Mouse (Mus musculus): Measurements from ENCODE around the gene Sowahd. TPM values are rescaled to one million over a fixed set of nuclear protein-coding genes. Genes with fewer than 3 reads are reported as not detected.
"Not testable (repeated sequence)": the region's sequence is repeated elsewhere in the genome, so short reads cannot be mapped to it uniquely, and the experiment has no call there.

Sowahd gene
- polyA plus RNA-seq, 1 experiment, result not detected

GRCm38 (mm10) chrX:37063902-37064301 lies 15.3 kb downstream of the Sowahd start:
- H3K27ac ChIP-seq (ENCODE audit: insufficient read depth, low read depth, low read length), result no peak overlapping the region
- H3K4me1 ChIP-seq (ENCODE audit: control insufficient read depth, insufficient read depth, low read length), result peaks cover 5% of the 10 kb centered on the region; the same call in 1 of the 2 replicates
- TF ChIP-seq POLR2A (IDR thresholded peaks at IDR 0.05; ENCODE audit: borderline replicate concordance, low read depth, low read length), result no peak
- TF ChIP-seq CTCF (IDR thresholded peaks at IDR 0.05; ENCODE audit: low read depth, low read length), result no peak
- H3K4me3 ChIP-seq (ENCODE audit: insufficient read depth, low read length), result no peak overlapping the region

DNA sequence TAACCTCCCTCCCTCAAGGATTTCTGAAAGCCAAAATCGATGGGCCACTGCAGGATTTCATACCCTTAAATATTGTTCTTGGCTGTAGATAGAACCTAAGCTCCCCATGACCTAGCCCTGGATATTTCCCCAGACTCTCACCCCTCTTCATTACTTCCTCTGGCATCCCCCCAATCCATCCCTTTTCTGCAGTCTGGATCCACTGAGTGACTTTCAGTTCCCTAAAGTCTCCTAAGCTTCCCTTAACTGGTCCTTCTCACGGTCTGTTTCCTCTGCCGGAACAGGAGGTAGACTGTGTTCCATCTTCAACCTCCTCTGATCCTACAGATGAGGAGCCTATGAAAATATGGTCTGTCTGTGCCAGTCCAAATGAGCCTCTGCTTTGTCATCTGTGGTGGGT lies 18.7 kb downstream of the Sowahd start:
- Histone ChIP-seq H3K4me1 (ENCODE audit: control insufficient read depth, insufficient read depth, low read length) (peaks cover 9% of the 10 kb centered on the region), H3K4me3 (ENCODE audit: insufficient read depth, low read length) (no peak overlapping the region), H3K27ac (ENCODE audit: insufficient read depth, low read depth, low read length) (no peak overlapping the region)
- no peak for TF ChIP-seq CTCF (IDR thresholded peaks at IDR 0.05; ENCODE audit: low read depth, low read length)
- TF ChIP-seq POLR2A (IDR thresholded peaks at IDR 0.05; ENCODE audit: borderline replicate concordance, low read depth, low read length), result no peak

DNA sequence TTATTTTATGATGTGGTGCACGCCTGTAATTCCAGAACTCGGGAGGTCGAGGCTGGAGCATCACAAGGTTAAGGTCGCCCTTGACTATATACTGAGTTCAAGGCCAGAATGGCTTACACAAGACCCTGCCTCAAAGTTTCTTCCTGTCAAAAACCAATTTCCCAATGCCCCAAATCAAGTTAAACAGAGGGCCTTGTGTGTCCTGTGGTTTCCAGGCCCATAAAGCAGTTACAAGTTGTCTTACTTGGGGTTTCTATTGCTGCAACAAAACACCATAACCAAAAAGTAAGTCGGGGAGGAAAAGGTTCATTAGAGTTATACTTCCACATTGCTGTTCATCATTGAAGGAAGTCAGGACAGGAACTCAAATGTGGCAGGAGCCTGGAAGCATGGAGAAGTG lies 20.1 kb downstream of the Sowahd start:
- no peak overlapping the region for H3K4me3 ChIP-seq (ENCODE audit: insufficient read depth, low read length)
- no peak overlapping the region for H3K27ac ChIP-seq (ENCODE audit: insufficient read depth, low read depth, low read length)
- TF ChIP-seq POLR2A (IDR thresholded peaks at IDR 0.05; ENCODE audit: borderline replicate concordance, low read depth, low read length) (no peak), CTCF (IDR thresholded peaks at IDR 0.05; ENCODE audit: low read depth, low read length) (no peak)
- peaks cover 9% of the 10 kb centered on the region for H3K4me1 ChIP-seq (ENCODE audit: control insufficient read depth, insufficient read depth, low read length)

GRCm38 (mm10) chrX:37074262-37074892 lies 25.7 kb downstream of the Sowahd start:
- no peak overlapping the region for H3K27ac ChIP-seq (ENCODE audit: insufficient read depth, low read depth, low read length)
- TF ChIP-seq CTCF (IDR thresholded peaks at IDR 0.05; ENCODE audit: low read depth, low read length) (peak; percentile 61), POLR2A (IDR thresholded peaks at IDR 0.05; ENCODE audit: borderline replicate concordance, low read depth, low read length) (no peak)
- H3K4me3 ChIP-seq (ENCODE audit: insufficient read depth, low read length), result no peak overlapping the region
- peaks cover under 1% of the 10 kb centered on the region; the same call in 1 of the 2 replicates for H3K4me1 ChIP-seq (ENCODE audit: control insufficient read depth, insufficient read depth, low read length)

DNA sequence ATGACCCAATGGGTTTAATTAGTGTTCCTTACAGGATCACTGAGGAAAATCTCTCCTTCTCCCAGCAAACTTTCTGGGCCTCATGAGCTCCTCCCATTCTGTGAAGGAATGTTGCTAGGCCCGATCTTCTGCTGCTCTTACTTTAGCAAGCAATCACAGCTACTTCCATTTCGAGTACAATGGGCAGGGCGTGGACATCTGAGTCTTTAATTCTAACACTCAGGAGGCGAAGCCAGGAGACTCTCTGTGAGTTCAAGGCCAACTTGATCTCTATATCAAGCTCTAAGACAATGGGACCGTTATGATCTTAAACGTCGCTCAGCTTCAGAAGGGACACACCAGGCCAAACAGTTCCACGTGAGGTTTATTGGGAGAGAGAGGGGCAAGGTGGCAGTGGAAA lies 28.0 kb downstream of the Sowahd start:
- no peak overlapping the region for H3K27ac ChIP-seq (ENCODE audit: insufficient read depth, low read depth, low read length)
- no peaks in the 10 kb centered on the region for H3K4me1 ChIP-seq (ENCODE audit: control insufficient read depth, insufficient read depth, low read length)
- TF ChIP-seq CTCF (IDR thresholded peaks at IDR 0.05; ENCODE audit: low read depth, low read length) (no peak), POLR2A (IDR thresholded peaks at IDR 0.05; ENCODE audit: borderline replicate concordance, low read depth, low read length) (no peak)
- H3K4me3 ChIP-seq (ENCODE audit: insufficient read depth, low read length), result no peak overlapping the region

DNA sequence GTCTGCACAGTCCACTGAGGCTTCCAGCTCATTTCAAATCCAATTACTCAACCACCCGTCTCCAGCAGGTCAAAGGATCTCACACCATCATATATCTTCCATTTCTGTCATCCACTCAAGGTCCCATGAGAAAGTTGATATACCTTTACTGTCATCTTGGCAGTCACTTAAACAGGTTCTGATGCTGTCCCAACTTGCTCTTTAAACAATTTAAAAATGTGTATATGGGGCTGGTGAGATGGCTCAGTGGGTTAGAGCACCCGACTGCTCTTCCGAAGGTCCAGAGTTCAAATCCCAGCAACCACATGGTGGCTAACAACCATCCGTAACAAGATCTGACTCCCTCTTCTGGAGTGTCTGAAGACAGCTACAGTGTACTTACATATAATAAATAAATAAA lies 31.7 kb downstream of the Sowahd start:
- not testable (repeated sequence) for H3K4me3 ChIP-seq (ENCODE audit: insufficient read depth, low read length); H3K27ac ChIP-seq (ENCODE audit: insufficient read depth, low read depth, low read length); H3K4me1 ChIP-seq (ENCODE audit: control insufficient read depth, insufficient read depth, low read length)

DNA sequence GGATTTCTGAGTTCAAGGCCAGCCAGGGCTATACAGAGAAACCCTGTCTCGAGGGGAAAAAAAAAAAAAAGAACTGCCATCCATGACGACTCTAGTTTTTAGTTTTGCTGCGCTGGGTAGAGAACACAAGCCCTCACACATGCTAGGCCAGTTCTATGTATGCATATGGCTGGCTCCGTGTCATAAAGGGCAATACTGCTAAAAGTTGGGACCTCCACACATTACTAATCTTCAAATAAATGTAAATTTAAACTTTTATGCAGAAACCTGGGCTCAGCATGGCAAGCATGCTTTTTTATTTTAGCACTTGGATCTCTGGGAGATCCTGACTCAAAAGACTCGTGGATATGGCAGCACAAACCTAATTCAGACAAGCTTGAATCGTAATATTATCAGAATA lies 32.5 kb downstream of the Sowahd start:
- TF ChIP-seq POLR2A (IDR thresholded peaks at IDR 0.05; ENCODE audit: borderline replicate concordance, low read depth, low read length) (no peak), CTCF (IDR thresholded peaks at IDR 0.05; ENCODE audit: low read depth, low read length) (no peak)
- H3K4me3 ChIP-seq (ENCODE audit: insufficient read depth, low read length), result no peak overlapping the region
- no peak overlapping the region for H3K27ac ChIP-seq (ENCODE audit: insufficient read depth, low read depth, low read length)
- no peaks in the 10 kb centered on the region for H3K4me1 ChIP-seq (ENCODE audit: control insufficient read depth, insufficient read depth, low read length)

GRCm38 (mm10) chrX:37084318-37084926 lies 35.8 kb downstream of the Sowahd start:
- Histone ChIP-seq H3K4me3 (ENCODE audit: insufficient read depth, low read length) (peak overlapping the region; percentile 90), H3K4me1 (ENCODE audit: control insufficient read depth, insufficient read depth, low read length) (no peaks in the 10 kb centered on the region), H3K27ac (ENCODE audit: insufficient read depth, low read depth, low read length) (peak overlapping the region; percentile 64)
- TF ChIP-seq CTCF (IDR thresholded peaks at IDR 0.05; ENCODE audit: low read depth, low read length) (no peak), POLR2A (IDR thresholded peaks at IDR 0.05; ENCODE audit: borderline replicate concordance, low read depth, low read length) (no peak)

DNA sequence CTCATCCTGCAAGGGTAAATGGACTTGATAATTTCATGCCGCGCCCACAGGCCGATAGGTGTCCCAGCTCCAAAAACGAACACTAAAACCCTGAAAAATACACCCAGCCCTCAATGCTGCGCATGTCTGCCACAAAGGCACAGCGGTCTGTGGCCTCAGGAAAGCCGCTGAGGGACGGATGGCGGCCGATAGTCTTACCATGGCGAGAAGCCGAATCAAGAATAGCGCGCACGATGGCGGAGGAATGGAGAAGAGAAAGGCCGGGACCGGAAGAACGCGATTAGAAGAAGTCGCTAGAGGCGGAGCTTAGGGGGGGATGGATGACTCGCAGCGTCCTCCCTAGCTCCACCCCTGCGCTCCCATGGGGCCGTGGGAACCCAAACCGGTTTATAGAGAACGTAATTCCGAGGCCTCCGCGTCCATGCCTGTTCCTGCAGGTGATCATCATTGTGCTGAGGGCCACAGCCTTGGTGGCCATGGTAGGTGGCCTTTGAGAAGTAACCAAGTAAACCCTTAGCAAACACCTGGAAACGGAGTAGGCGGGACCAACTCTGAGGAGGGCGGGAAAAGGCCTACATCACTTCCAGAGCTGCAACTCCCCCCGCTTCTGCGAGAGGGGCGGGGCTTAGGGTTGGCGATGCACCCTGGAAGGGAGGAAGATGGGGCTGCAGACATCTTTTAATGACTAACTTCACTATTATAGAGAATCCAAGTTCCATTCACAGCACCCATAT lies 36.4 kb downstream of the Sowahd start, which contains the start of gene Rpl39:
TSS of gene Rpl39 (minus strand) at position 476 of the 734 bp plus-strand sequence.
- Histone ChIP-seq H3K27ac (ENCODE audit: insufficient read depth, low read depth, low read length) (peak within 1 kb of the TSS; percentile 81), H3K4me3 (ENCODE audit: insufficient read depth, low read length) (peak within 1 kb of the TSS; percentile 90), H3K4me1 (ENCODE audit: control insufficient read depth, insufficient read depth, low read length) (no peaks in the 10 kb centered on the region)
- no peak for TF ChIP-seq CTCF (IDR thresholded peaks at IDR 0.05; ENCODE audit: low read depth, low read length)

- peak overlapping the region; percentile 79 for H3K27ac ChIP-seq (ENCODE audit: insufficient read depth, low read depth, low read length)
- H3K4me3 ChIP-seq (ENCODE audit: insufficient read depth, low read length), result peak overlapping the region; percentile 90
- TF ChIP-seq CTCF (IDR thresholded peaks at IDR 0.05; ENCODE audit: low read depth, low read length) (no peak), POLR2A (IDR thresholded peaks at IDR 0.05; ENCODE audit: borderline replicate concordance, low read depth, low read length) (no peak)
- no peaks in the 10 kb centered on the region for H3K4me1 ChIP-seq (ENCODE audit: control insufficient read depth, insufficient read depth, low read length)
Observed at GRCm38 (mm10) chrX:37085665-37086064, 37.0 kb downstream of the Sowahd start.
